Mouse (Mus musculus): ENCODE data around the gene Upf1. TPM values are rescaled to one million over a fixed set of nuclear protein-coding genes. Genes with fewer than 3 reads are reported as not detected.

The Upf1 gene
- polyA plus RNA-seq, 1 experiment from 2014 or later: 36.0 TPM

GRCm38 (mm10) chr8:70315624-70316510 is 37.2 kb downstream of the Upf1 start, which contains the start of gene Cers1:
Gene Cers1 (plus strand): TSS chr8:70315775.
- H3K4me3 ChIP-seq: peak within 1 kb of the TSS; percentile 57
- ATAC-seq (ENCODE audit: insufficient number of reproducible peaks, insufficient read depth, low FRiP score, low TSS enrichment): peak; percentile 61
- peaks cover 31% of the 10 kb centered on the region for H3K36me3 ChIP-seq
- peak within 1 kb of the TSS; percentile 63 for H3K9ac ChIP-seq
- 2% methylated on average over 66 of the region's 66 CpGs for WGBS
- no peaks in the 10 kb centered on the region for H3K9me3 ChIP-seq
- peaks cover 27% of the 10 kb centered on the region for H3K4me1 ChIP-seq
- H3K27me3 ChIP-seq: no peaks in the 10 kb centered on the region
- H3K27ac ChIP-seq: peak within 1 kb of the TSS; percentile 83
- peak within 1 kb of the TSS; percentile 68 for H3K4me2 ChIP-seq (replicated peaks)

- 93% methylated on average over 2 of the region's 2 CpGs for WGBS
- Histone ChIP-seq H3K36me3 (peaks cover 39% of the 10 kb centered on the region), H3K27ac (no peak overlapping the region), H3K4me1 (peaks cover 27% of the 10 kb centered on the region), H3K9me3 (no peaks in the 10 kb centered on the region), H3K27me3 (no peaks in the 10 kb centered on the region), H3K4me3 (no peak overlapping the region), H3K4me2 (replicated peaks) (no peak overlapping the region), H3K9ac (no peak overlapping the region)
- ATAC-seq (ENCODE audit: insufficient number of reproducible peaks, insufficient read depth, low FRiP score, low TSS enrichment): no peak
These were observed 39.7 kb downstream of the Upf1 start for GRCm38 (mm10) chr8:70313399-70313798.

GRCm38 (mm10) chr8:70309311-70309710 is 43.8 kb downstream of the Upf1 start:
- Histone ChIP-seq H3K36me3 (peaks cover 77% of the 10 kb centered on the region), H3K27me3 (no peaks in the 10 kb centered on the region), H3K4me3 (no peak overlapping the region), H3K27ac (no peak overlapping the region), H3K9ac (no peak overlapping the region), H3K9me3 (no peaks in the 10 kb centered on the region), H3K4me1 (no peaks in the 10 kb centered on the region), H3K4me2 (replicated peaks) (no peak overlapping the region)
- no peak for ATAC-seq (ENCODE audit: insufficient number of reproducible peaks, insufficient read depth, low FRiP score, low TSS enrichment)
- 41% methylated on average over 2 of the region's 2 CpGs for WGBS

- Histone ChIP-seq H3K4me2 (replicated peaks) (peak overlapping the region; percentile 94), H3K36me3 (peaks cover 50% of the 10 kb centered on the region), H3K27me3 (no peaks in the 10 kb centered on the region), H3K4me1 (peaks cover 15% of the 10 kb centered on the region), H3K27ac (peak overlapping the region; percentile 47), H3K9me3 (no peaks in the 10 kb centered on the region), H3K4me3 (peak overlapping the region; percentile 79), H3K9ac (peak overlapping the region; percentile 76)
- 5% methylated on average over 16 of the region's 16 CpGs for WGBS
- 0 out of 2 replicates have a peak, but pooled peaks have one; percentile 24 for ATAC-seq (ENCODE audit: insufficient number of reproducible peaks, insufficient read depth, low FRiP score, low TSS enrichment)
These were observed 50.2 kb downstream of the Upf1 start for GRCm38 (mm10) chr8:70302901-70303300.

- Histone ChIP-seq H3K4me3 (peak within 1 kb of the TSS; percentile 79), H3K9ac (peak within 1 kb of the TSS; percentile 76), H3K4me2 (replicated peaks) (peak within 1 kb of the TSS; percentile 94), H3K27me3 (no peaks in the 10 kb centered on the region), H3K27ac (peak within 1 kb of the TSS; percentile 47), H3K4me1 (peaks cover 15% of the 10 kb centered on the region), H3K9me3 (no peaks in the 10 kb centered on the region), H3K36me3 (peaks cover 50% of the 10 kb centered on the region)
- WGBS: under 1% methylated on average over 40 of the region's 40 CpGs
- peak; percentile 83 for ATAC-seq (ENCODE audit: insufficient number of reproducible peaks, insufficient read depth, low FRiP score, low TSS enrichment)
These were observed 50.7 kb downstream of the Upf1 start, which contains the start of the genes Ddx49 and Cope for GRCm38 (mm10) chr8:70302358-70302890. Gene Ddx49 (minus strand): TSS chr8:70302489. Gene Cope (plus strand): TSS chr8:70302518.

- peaks cover 53% of the 10 kb centered on the region for H3K36me3 ChIP-seq
- no peak overlapping the region for H3K27ac ChIP-seq
- H3K4me3 ChIP-seq: no peak overlapping the region
- H3K4me2 ChIP-seq (replicated peaks): peak overlapping the region; percentile 94
- no peak overlapping the region for H3K9ac ChIP-seq
- H3K27me3 ChIP-seq: no peaks in the 10 kb centered on the region
- 77% methylated on average over 3 of the region's 3 CpGs for WGBS
- no peak for ATAC-seq (ENCODE audit: insufficient number of reproducible peaks, insufficient read depth, low FRiP score, low TSS enrichment)
- peaks cover 15% of the 10 kb centered on the region for H3K4me1 ChIP-seq
- no peaks in the 10 kb centered on the region for H3K9me3 ChIP-seq
These were observed 52.2 kb downstream of the Upf1 start for GRCm38 (mm10) chr8:70300881-70301280.

GRCm38 (mm10) chr8:70293988-70294405 is 59.1 kb downstream of the Upf1 start:
- Histone ChIP-seq H3K36me3 (peaks cover 94% of the 10 kb centered on the region), H3K9ac (no peak overlapping the region), H3K4me2 (replicated peaks) (no peak overlapping the region), H3K4me1 (no peaks in the 10 kb centered on the region), H3K4me3 (no peak overlapping the region), H3K27ac (peak overlapping the region; percentile 42; the same call in 1 of the 2 replicates), H3K27me3 (no peaks in the 10 kb centered on the region), H3K9me3 (no peaks in the 10 kb centered on the region)
- ATAC-seq (ENCODE audit: insufficient number of reproducible peaks, insufficient read depth, low FRiP score, low TSS enrichment): 0 out of 2 replicates have a peak, but pooled peaks have one; percentile 11
- WGBS: 61% methylated on average over 5 of the region's 5 CpGs

- no peak overlapping the region for H3K4me2 ChIP-seq (replicated peaks)
- WGBS: 88% methylated on average over 8 of the region's 8 CpGs
- H3K9ac ChIP-seq: no peak overlapping the region
- H3K9me3 ChIP-seq: no peaks in the 10 kb centered on the region; the same call in 1 of the 2 replicates
- H3K27me3 ChIP-seq: no peaks in the 10 kb centered on the region
- H3K36me3 ChIP-seq: peaks cover 70% of the 10 kb centered on the region
- no peak overlapping the region for H3K4me3 ChIP-seq
- H3K27ac ChIP-seq: no peak overlapping the region
- H3K4me1 ChIP-seq: peaks cover 14% of the 10 kb centered on the region
- ATAC-seq (ENCODE audit: insufficient number of reproducible peaks, insufficient read depth, low FRiP score, low TSS enrichment): no peak
These were observed 66.3 kb downstream of the Upf1 start for GRCm38 (mm10) chr8:70286737-70287136.

GRCm38 (mm10) chr8:70285304-70285703 is 67.8 kb downstream of the Upf1 start:
- H3K4me3 ChIP-seq: no peak overlapping the region
- no peak overlapping the region for H3K9ac ChIP-seq
- ATAC-seq (ENCODE audit: insufficient number of reproducible peaks, insufficient read depth, low FRiP score, low TSS enrichment): no peak
- no peak overlapping the region for H3K4me2 ChIP-seq (replicated peaks)
- H3K27me3 ChIP-seq: no peaks in the 10 kb centered on the region
- peaks cover 56% of the 10 kb centered on the region for H3K36me3 ChIP-seq
- H3K27ac ChIP-seq: no peak overlapping the region
- peaks cover 14% of the 10 kb centered on the region for H3K4me1 ChIP-seq
- WGBS: 97% methylated on average over 15 of the region's 15 CpGs
- H3K9me3 ChIP-seq: no peaks in the 10 kb centered on the region; the same call in 1 of the 2 replicates

- H3K9ac ChIP-seq: no peak overlapping the region
- no peak for ATAC-seq (ENCODE audit: insufficient number of reproducible peaks, insufficient read depth, low FRiP score, low TSS enrichment)
These were observed 68.7 kb downstream of the Upf1 start for GRCm38 (mm10) chr8:70284421-70284820.

GRCm38 (mm10) chr8:70283136-70284077 is 69.7 kb downstream of the Upf1 start:
- peak; percentile 62 for ATAC-seq (ENCODE audit: insufficient number of reproducible peaks, insufficient read depth, low FRiP score, low TSS enrichment)
- under 1% methylated on average over 55 of the region's 55 CpGs for WGBS
- H3K4me2 ChIP-seq (replicated peaks): peak overlapping the region; percentile 86

More at GRCm38 (mm10) chr8:70284421-70284820, 68.7 kb downstream of the Upf1 start:
- 82% methylated on average over 5 of the region's 5 CpGs for WGBS
- Histone ChIP-seq H3K4me3 (no peak overlapping the region), H3K4me2 (replicated peaks) (peak overlapping the region; percentile 86), H3K36me3 (peaks cover 48% of the 10 kb centered on the region), H3K27me3 (no peaks in the 10 kb centered on the region), H3K4me1 (peaks cover 14% of the 10 kb centered on the region), H3K27ac (no peak overlapping the region), H3K9me3 (no peaks in the 10 kb centered on the region; the same call in 1 of the 2 replicates)

More at GRCm38 (mm10) chr8:70283136-70284077, 69.7 kb downstream of the Upf1 start:
- peaks cover 38% of the 10 kb centered on the region for H3K36me3 ChIP-seq
- H3K27ac ChIP-seq: peak overlapping the region; percentile 75
- H3K9me3 ChIP-seq: no peaks in the 10 kb centered on the region; the same call in 1 of the 2 replicates
- H3K27me3 ChIP-seq: no peaks in the 10 kb centered on the region
- peak overlapping the region; percentile 86 for H3K4me3 ChIP-seq
- peak overlapping the region; percentile 91 for H3K9ac ChIP-seq
- peaks cover 14% of the 10 kb centered on the region for H3K4me1 ChIP-seq

Measured in embryonic facial prominence, embryonic 12.5 days (tissue).